Mouse (Mus musculus): ENCODE results near the gene Bean1. TPM values are rescaled to one million over a fixed set of nuclear protein-coding genes. Genes with fewer than 3 reads are reported as not detected.
A peak's percentile ranks its signal among the peaks of the same experiment; 100 is the strongest.
"Not testable (repeated sequence)": the region's sequence is repeated elsewhere in the genome, so short reads cannot be mapped to it uniquely, and the experiment has no call there.

Bean1 gene
- total RNA-seq, 2 experiments from 2014 or later = 0.08 to 0.39 TPM

GRCm38 (mm10) chr8:104250439-104251367 lies 80.5 kb downstream of the Bean1 start, which contains the start of gene Cklf:
Gene Cklf, plus strand, starts transcription at chr8:104250861.
- Histone ChIP-seq H3K4me3 (peak within 1 kb of the TSS; percentile 87), H3K27ac (peak within 1 kb of the TSS; percentile 86)
- peak; percentile 91 for DNase-seq
- intact Hi-C loops (cut with DNase I) = loop anchor here (5.0 kb wide), 2 partner anchors 92 to 187 kb away; no protein-coding TSS in a partner anchor
- TF ChIP-seq CTCF (IDR thresholded peaks at IDR 0.05) = peak; percentile 49

DNA sequence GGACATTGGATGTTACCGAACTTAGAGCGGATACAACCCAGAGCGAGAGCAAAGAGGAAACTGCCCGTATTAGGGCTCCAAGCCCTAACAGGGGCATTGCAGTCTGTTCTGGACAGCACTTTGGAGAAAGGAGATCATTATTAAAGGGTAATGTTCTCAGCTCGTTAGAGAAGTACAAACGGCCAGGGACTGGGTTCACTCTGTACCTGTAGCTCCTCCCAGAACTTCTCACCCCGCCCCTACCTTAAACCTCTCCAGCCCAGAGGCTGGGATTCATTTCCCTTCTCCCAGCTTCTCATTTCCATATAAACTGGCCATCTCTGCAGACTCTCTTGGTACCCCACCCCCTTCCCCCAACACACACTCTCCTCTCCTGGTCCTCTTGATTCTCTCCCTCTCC lies 81.2 kb downstream of the Bean1 start:
- H3K4me3 ChIP-seq = peak overlapping the region; percentile 87
- DNase-seq = no peak
- TF ChIP-seq CTCF (IDR thresholded peaks at IDR 0.05) = no peak
- intact Hi-C loops (cut with DNase I) = loop anchor here (5.0 kb wide), 2 partner anchors 91 to 186 kb away; no protein-coding TSS in a partner anchor
- H3K27ac ChIP-seq = no peak overlapping the region

- intact Hi-C loops (cut with DNase I) = loop anchor here (5.0 kb wide), 2 partner anchors 89 to 184 kb away; no protein-coding TSS in a partner anchor
- peak; percentile 31; the same call in 1 of the 2 replicates for TF ChIP-seq CTCF (IDR thresholded peaks at IDR 0.05)
Observed at GRCm38 (mm10) chr8:104253016-104253415, 82.8 kb downstream of the Bean1 start.

DNA sequence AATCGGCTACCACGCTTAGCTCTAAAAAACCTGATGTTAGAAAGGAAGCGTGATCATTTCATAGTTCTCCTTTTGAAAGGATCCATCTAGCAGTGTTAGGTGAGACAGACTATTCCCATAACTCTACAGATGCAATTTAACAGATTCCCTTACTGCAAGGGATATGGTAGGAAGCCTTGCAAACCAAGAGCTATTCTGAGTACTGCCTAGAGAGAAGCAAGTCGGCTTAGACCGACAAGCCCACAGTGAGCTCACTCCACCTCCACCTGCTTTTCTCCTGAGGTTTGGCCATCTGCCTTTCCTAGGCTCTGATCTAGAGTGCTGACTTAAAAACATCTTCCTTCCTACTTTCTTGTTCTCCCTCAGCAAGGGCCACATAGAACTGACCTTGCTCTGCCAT lies 91.6 kb downstream of the Bean1 start:
- H3K4me3 ChIP-seq; H3K27ac ChIP-seq; intact Hi-C loops (cut with DNase I); DNase-seq: not testable (repeated sequence)

More at GRCm38 (mm10) chr8:104253016-104253415, 82.8 kb downstream of the Bean1 start:
- Histone ChIP-seq H3K4me3 (no peak overlapping the region), H3K27ac (no peak overlapping the region)
- no peak for DNase-seq

- intact Hi-C loops (cut with DNase I); H3K4me3 ChIP-seq; H3K27ac ChIP-seq: not testable (repeated sequence)
- DNase-seq = peak; percentile 31
Observed at GRCm38 (mm10) chr8:104264271-104264935, 94.2 kb downstream of the Bean1 start.

DNA sequence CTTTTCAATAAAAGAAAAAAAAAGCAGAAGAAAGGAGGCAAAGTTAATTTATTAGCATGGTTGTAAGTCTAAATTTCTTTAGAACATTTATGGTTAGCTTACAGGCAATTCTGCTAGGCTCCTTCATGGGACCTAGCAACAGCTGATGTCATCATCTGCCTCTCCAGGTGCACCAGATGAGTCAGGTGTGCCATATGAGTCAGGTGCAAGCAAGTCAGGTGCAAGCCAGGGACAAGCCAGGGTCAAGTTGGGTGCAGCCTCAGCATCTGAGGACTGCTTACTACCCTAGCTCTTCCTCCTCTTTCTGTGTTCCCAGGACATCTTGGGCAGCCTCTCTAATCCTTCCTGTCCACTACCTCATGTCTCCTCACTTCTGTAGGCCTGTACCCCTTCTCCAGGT lies 98.1 kb downstream of the Bean1 start:
- no peak for DNase-seq
- H3K27ac ChIP-seq = no peak overlapping the region
- H3K4me3 ChIP-seq = no peak overlapping the region
- intact Hi-C loops (cut with DNase I) = no loop called here
- no peak for TF ChIP-seq CTCF (IDR thresholded peaks at IDR 0.05)

Other genes with a start within 250 kb of the Bean1 start
- gene Cdh5, start 68.8 kb upstream of the Bean1 start, total RNA-seq (2021) = 10 to 100 TPM; 36.4 to 46.9 TPM
- 1 to 10 TPM; 2.7 to 3.6 TPM for gene Tk2, start 78.1 kb downstream of the Bean1 start, total RNA-seq (2021)
- gene Cklf, start 80.4 kb downstream of the Bean1 start, total RNA-seq (2021) = 1 to 10 TPM; 1.4 to 3.8 TPM
- gene Cmtm2a, start 122.7 kb downstream of the Bean1 start, total RNA-seq (2021) = not detected
- not detected for gene Gm45711, start 139.6 kb downstream of the Bean1 start, total RNA-seq (2021)
- gene Cmtm1, start 139.7 kb downstream of the Bean1 start, total RNA-seq (2021) = not detected
- not detected for gene Gm11020, start 151.1 kb downstream of the Bean1 start, total RNA-seq (2021)
- gene Cmtm2b, start 151.8 kb downstream of the Bean1 start, total RNA-seq (2021) = not detected
- 1 to 10 TPM; 3.5 to 8.5 TPM for gene Cmtm3, start 169.0 kb downstream of the Bean1 start, total RNA-seq (2021)
- 1 to 10 TPM; 3.9 to 5.7 TPM for gene Cmtm4, start 225.4 kb downstream of the Bean1 start, total RNA-seq (2021)

All from gastrocnemius, adult 2 months (tissue).